Mouse (Mus musculus): ENCODE measurements around the gene Ybx2. TPM values are rescaled to one million over a fixed set of nuclear protein-coding genes. Genes with fewer than 3 reads are reported as not detected.

Gene Ybx2
- polyA plus RNA-seq, 1 experiment: 1.5 TPM

GRCm38 (mm10) chr11:69940962-69941361 is 5.4 kb downstream of the Ybx2 start:
- Histone ChIP-seq H3K4me3 (replicated peaks; ENCODE audit: control insufficient read depth, low read depth, low read length) (no peak overlapping the region), H3K4me1 (ENCODE audit: control insufficient read depth, insufficient read depth, low read length) (no peaks in the 10 kb centered on the region), H3K27ac (ENCODE audit: control insufficient read depth, insufficient read depth, low read depth, low read length, poor library complexity) (no peak overlapping the region)
- no peak for TF ChIP-seq POLR2A (IDR thresholded peaks at IDR 0.05; ENCODE audit: borderline replicate concordance, control insufficient read depth, low read depth, low read length)
- WGBS: 85% methylated on average over 4 of the region's 4 CpGs

GRCm38 (mm10) chr11:69945216-69945615 is 9.6 kb downstream of the Ybx2 start:
- Histone ChIP-seq H3K4me1 (ENCODE audit: control insufficient read depth, insufficient read depth, low read length) (peaks cover 1% of the 10 kb centered on the region; the same call in 1 of the 2 replicates), H3K4me3 (replicated peaks; ENCODE audit: control insufficient read depth, low read depth, low read length) (no peak overlapping the region), H3K27ac (ENCODE audit: control insufficient read depth, insufficient read depth, low read depth, low read length, poor library complexity) (no peak overlapping the region)
- TF ChIP-seq CTCF (IDR thresholded peaks at IDR 0.05; ENCODE audit: control insufficient read depth, insufficient read depth, low read length) (no peak), POLR2A (IDR thresholded peaks at IDR 0.05; ENCODE audit: borderline replicate concordance, control insufficient read depth, low read depth, low read length) (peak; percentile 13; the same call in 1 of the 2 replicates)
- WGBS: 90% methylated on average over 13 of the region's 13 CpGs

- H3K4me1 ChIP-seq (ENCODE audit: control insufficient read depth, insufficient read depth, low read length): peaks cover 1% of the 10 kb centered on the region; the same call in 1 of the 2 replicates
- peak overlapping the region; percentile 70 for H3K4me3 ChIP-seq (replicated peaks; ENCODE audit: control insufficient read depth, low read depth, low read length)
- 80% methylated on average over 18 of the region's 18 CpGs for WGBS
- peak overlapping the region; percentile 52 for H3K27ac ChIP-seq (ENCODE audit: control insufficient read depth, insufficient read depth, low read depth, low read length, poor library complexity)
- no peak for TF ChIP-seq CTCF (IDR thresholded peaks at IDR 0.05; ENCODE audit: control insufficient read depth, insufficient read depth, low read length)
- TF ChIP-seq POLR2A (IDR thresholded peaks at IDR 0.05; ENCODE audit: borderline replicate concordance, control insufficient read depth, low read depth, low read length): no peak; the same call in 1 of the 2 replicates
Measured at GRCm38 (mm10) chr11:69945997-69946891, 10.6 kb downstream of the Ybx2 start.

- H3K4me1 ChIP-seq (ENCODE audit: control insufficient read depth, insufficient read depth, low read length): peaks cover 1% of the 10 kb centered on the region; the same call in 1 of the 2 replicates
- peak overlapping the region; percentile 43 for H3K27ac ChIP-seq (ENCODE audit: control insufficient read depth, insufficient read depth, low read depth, low read length, poor library complexity)
- 19% methylated on average over 29 of the region's 29 CpGs for WGBS
Measured at GRCm38 (mm10) chr11:69947337-69948065, 11.9 kb downstream of the Ybx2 start.

GRCm38 (mm10) chr11:69948066-69948762 is 12.6 kb downstream of the Ybx2 start, which contains the start of gene Slc2a4:
Slc2a4 (minus strand) TSS chr11:69948188.
- 1% methylated on average over 34 of the region's 34 CpGs for WGBS
- no peak for TF ChIP-seq CTCF (IDR thresholded peaks at IDR 0.05; ENCODE audit: control insufficient read depth, insufficient read depth, low read length)
- peak; percentile 78 for TF ChIP-seq POLR2A (IDR thresholded peaks at IDR 0.05; ENCODE audit: borderline replicate concordance, control insufficient read depth, low read depth, low read length)
- H3K27ac ChIP-seq (ENCODE audit: control insufficient read depth, insufficient read depth, low read depth, low read length, poor library complexity): peak within 1 kb of the TSS; percentile 54
- H3K4me3 ChIP-seq (replicated peaks; ENCODE audit: control insufficient read depth, low read depth, low read length): peak within 1 kb of the TSS; percentile 81
- peaks cover 1% of the 10 kb centered on the region; the same call in 1 of the 2 replicates for H3K4me1 ChIP-seq (ENCODE audit: control insufficient read depth, insufficient read depth, low read length)

More at GRCm38 (mm10) chr11:69947337-69948065, 11.9 kb downstream of the Ybx2 start:
- TF ChIP-seq CTCF (IDR thresholded peaks at IDR 0.05; ENCODE audit: control insufficient read depth, insufficient read depth, low read length) (no peak), POLR2A (IDR thresholded peaks at IDR 0.05; ENCODE audit: borderline replicate concordance, control insufficient read depth, low read depth, low read length) (no peak)
- H3K4me3 ChIP-seq (replicated peaks; ENCODE audit: control insufficient read depth, low read depth, low read length): peak overlapping the region; percentile 81

- Histone ChIP-seq H3K4me1 (ENCODE audit: control insufficient read depth, insufficient read depth, low read length) (peaks cover 1% of the 10 kb centered on the region; the same call in 1 of the 2 replicates), H3K27ac (ENCODE audit: control insufficient read depth, insufficient read depth, low read depth, low read length, poor library complexity) (peak overlapping the region; percentile 54), H3K4me3 (replicated peaks; ENCODE audit: control insufficient read depth, low read depth, low read length) (peak overlapping the region; percentile 64)
- TF ChIP-seq POLR2A (IDR thresholded peaks at IDR 0.05; ENCODE audit: borderline replicate concordance, control insufficient read depth, low read depth, low read length): no peak
- TF ChIP-seq CTCF (IDR thresholded peaks at IDR 0.05; ENCODE audit: control insufficient read depth, insufficient read depth, low read length): peak; percentile 97
- WGBS: under 1% methylated on average over 14 of the region's 14 CpGs
Measured at GRCm38 (mm10) chr11:69948763-69949150, 13.2 kb downstream of the Ybx2 start.

- Histone ChIP-seq H3K4me3 (replicated peaks; ENCODE audit: control insufficient read depth, low read depth, low read length) (no peak overlapping the region), H3K27ac (ENCODE audit: control insufficient read depth, insufficient read depth, low read depth, low read length, poor library complexity) (no peak overlapping the region), H3K4me1 (ENCODE audit: control insufficient read depth, insufficient read depth, low read length) (peaks cover 1% of the 10 kb centered on the region; the same call in 1 of the 2 replicates)
- 48% methylated on average over 4 of the region's 4 CpGs for WGBS
- peak; percentile 37; the same call in 1 of the 2 replicates for TF ChIP-seq CTCF (IDR thresholded peaks at IDR 0.05; ENCODE audit: control insufficient read depth, insufficient read depth, low read length)
- TF ChIP-seq POLR2A (IDR thresholded peaks at IDR 0.05; ENCODE audit: borderline replicate concordance, control insufficient read depth, low read depth, low read length): no peak
Measured at GRCm38 (mm10) chr11:69950807-69951459, 15.3 kb downstream of the Ybx2 start.
